Mouse (Mus musculus): ENCODE data around the gene Ctcf.
"Not testable (repeated sequence)": the region's sequence is repeated elsewhere in the genome, so short reads cannot be mapped to it uniquely, and the experiment has no call there.

Ctcf gene

DNA sequence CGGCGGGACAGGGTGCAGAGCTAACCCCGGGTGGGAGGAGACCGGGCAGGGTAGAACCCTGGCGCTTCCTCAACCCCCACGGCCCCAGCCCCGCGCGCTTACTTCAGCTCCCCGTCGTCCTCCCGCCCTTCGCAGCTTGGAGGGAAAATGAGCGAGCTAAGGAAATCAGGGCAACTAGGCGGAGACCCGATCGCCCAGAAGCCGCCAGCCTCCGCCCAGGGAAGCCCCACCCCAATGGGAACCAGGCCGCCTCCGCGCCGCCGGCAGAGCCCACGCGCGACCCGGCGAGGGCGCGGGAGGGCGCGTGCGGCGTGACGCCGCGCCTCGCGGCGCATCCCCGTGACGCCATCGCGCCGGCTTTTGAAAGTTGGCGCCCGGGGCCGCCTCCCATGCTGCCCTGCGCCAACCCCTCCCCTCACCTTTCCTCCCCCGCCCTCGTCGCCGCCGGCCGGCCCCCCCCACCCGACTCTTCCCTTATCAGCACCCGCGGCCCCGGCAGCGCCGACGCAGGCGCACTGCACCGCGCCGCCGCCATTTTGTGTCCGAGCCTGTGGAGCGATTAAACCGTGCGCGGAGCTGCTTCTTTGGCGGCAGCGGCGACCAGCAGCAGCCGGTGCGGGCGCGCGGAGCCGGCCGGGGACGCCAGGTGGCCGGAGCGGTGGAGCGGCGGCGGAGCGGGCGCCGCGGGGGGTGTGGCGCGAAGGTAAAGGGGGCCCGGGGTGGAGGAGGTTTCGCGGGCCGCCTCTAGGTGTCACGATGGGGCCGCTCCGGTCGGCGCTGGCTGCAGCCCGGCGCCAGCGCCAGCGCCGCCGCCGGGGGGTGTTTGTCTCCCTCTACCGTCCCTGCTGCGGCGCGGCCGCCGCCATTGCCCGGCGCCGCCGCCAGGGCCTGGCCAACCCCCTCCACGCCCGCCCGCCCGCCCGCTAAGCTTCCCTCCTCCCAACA, at the start of gene Ctcf:
Gene Ctcf (plus strand): TSS at position 551 of the 945 bp plus-strand sequence.
- DNase-seq (ENCODE audit: low read depth, low spot score): peak; percentile 79

DNA sequence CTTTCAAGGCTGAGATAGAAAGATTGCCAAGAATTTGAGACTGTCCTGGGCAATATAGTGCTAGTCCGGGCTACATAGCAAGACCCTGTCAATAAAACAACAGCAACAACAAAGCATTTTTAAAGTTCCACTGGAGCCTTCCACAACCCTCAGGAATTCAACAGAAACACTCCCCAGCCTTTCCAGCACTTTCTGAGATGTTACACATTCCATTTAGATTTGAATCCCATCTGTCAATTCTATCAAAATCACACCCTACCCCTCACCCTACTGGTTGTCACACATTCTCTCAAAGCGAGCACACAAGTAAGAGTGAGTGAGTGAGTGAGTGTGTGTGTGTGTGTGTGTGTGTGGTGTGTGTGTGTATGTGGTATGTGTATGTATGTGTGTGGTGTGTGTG, 43.9 kb upstream of the Ctcf start:
- DNase-seq (ENCODE audit: low read depth, low spot score): no peak

DNA sequence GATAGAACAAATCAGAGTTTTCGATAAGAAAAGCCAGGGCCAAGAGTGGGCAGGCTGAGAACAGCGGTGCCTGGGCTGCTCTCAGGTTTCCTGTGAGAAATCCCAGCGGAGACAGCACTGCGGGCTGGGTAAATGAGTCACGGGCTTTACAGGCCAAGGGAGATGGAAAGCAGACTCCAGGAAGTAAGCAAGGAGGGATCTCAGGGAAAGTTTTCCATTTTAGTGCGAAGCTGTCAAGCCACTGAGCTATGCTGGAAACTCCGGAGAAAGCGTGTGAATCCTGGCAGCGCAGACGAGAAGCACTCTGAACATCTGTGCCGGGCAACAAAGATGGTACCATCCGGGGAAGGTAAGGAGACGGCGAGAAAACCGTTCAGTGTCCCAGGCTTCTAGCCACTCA, 42.5 kb upstream of the Ctcf start:
- no peak for DNase-seq (ENCODE audit: low read depth, low spot score)

DNA sequence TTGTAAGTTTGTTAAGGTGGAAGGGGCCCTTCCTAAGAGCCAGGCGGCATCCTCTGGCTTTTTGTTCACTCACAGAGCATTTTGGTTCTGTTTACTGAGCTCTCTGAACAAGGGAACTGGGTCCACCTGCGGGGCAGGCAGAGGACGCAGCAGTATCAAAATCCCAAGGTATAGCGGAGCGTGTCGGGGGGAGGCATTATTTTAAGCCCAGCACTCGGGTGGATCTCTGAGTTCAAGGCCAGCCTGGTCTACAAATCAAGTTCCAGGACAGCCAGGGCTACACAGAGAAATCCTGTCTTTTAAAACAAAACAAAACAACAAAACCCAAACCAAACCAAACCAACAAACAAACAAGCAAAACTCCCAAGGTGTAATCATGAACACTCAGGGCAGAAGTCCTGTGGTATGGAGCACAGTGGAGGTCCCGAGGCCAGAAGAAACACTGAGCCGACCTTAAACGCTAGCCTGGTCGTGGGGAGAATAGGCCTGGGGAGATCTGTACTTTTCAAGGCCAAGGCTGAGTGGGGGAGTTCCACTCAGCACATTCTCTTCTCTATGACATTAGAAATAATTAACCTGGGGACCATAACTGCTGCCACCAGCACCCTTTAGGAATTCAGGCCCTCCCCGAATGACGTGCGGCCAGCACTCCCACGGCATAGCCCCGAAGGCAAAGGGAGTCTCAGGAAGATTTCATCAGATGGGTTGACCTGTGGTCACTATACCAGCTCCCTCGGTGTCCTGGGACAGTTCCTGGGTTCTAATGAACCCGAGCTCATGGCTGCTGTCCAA, 41.7 kb upstream of the Ctcf start:
- no peak for DNase-seq (ENCODE audit: low read depth, low spot score)

DNA sequence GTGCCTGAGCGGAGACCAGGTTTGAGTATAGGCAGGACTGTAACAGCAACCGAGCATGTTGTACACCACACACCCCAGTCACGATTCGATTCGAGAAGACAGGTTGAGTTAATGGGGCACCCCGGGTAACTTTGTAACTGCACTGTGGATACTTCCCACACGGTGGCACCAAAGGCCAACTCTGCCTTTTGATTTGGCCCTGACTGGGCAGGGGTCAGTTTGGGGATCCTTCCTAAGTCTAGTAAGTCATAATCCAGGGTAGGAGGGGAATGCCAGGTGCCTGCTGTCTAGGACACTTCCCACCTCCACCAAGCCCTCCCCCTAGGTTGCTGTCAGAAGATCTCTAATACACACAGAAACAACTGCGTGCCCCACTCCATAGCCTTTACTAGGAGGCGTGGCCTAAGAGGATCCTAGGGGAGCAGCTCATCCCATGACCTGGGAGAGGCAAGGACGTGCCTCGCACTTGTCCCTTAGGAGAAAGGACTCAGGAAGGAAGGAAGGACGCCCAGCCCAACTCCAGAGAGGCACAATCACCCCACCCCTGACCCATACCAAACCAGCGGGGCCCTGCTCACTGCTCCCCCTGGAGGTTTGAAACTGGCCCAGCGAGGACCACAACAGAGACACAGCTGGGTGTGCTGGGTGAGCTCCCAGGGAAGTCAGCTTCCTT, 39.9 kb upstream of the Ctcf start:
- no peak for DNase-seq (ENCODE audit: low read depth, low spot score)

DNA sequence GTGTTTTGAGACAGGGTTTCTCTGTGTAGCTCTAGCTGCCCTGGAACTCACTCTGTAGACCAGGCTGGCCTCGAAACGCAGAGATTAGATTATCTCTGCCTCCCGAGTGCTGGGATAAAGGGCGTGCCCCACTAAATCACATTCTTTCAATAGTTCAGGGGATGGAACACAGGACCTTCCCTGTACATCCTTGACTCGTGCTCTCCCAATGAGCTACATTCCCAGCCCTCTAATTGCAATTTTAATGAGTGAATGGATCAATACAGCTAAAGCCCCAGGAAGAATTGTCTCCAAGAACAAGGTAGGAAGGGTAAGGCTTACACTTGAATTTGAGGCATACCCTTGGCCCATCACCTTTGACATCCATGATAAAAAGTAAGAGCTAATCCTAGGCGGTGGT, 37.6 kb upstream of the Ctcf start:
- no peak for DNase-seq (ENCODE audit: low read depth, low spot score)

DNA sequence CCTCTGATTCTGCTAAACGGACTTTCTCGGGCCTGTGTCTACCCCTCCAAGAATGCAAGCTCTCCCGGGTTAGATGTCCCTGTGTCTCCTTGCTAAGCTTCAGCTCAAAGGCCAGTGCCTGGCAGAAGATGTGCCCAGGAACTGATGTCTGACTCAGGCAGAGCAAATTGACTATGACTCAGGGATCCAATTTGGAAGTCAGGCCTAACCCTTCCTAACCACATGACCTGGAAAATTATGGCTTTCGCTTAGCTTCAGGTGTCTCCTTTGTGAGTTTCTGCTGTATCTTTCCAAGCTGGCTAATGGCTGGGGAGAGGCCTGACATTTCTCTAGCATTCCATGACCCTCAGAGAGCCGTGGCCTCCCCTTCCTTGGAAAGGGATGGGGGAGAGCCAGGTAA, 35.1 kb upstream of the Ctcf start:
- DNase-seq (ENCODE audit: low read depth, low spot score): no peak

DNA sequence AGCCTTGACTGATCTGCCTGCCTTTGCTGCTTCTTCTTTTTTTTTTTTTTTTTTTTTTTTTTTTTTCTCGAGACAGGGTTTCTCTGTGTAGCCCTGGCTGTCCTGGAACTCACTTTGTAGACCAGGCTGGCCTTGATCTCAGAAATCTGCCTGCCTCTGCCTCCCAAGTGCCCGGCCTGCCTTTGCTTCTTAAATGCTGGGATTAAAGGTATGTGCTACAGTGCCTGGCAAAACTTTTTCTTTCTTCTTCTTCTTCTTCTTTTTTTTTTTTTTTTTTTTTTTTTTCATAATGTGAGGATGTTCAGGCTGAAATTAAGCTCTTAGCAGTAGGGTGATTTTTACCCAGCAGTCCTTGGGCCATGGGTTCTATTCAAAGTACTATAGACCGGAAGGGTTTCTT, 33.8 kb upstream of the Ctcf start:
- DNase-seq (ENCODE audit: low read depth, low spot score): not testable (repeated sequence)

DNA sequence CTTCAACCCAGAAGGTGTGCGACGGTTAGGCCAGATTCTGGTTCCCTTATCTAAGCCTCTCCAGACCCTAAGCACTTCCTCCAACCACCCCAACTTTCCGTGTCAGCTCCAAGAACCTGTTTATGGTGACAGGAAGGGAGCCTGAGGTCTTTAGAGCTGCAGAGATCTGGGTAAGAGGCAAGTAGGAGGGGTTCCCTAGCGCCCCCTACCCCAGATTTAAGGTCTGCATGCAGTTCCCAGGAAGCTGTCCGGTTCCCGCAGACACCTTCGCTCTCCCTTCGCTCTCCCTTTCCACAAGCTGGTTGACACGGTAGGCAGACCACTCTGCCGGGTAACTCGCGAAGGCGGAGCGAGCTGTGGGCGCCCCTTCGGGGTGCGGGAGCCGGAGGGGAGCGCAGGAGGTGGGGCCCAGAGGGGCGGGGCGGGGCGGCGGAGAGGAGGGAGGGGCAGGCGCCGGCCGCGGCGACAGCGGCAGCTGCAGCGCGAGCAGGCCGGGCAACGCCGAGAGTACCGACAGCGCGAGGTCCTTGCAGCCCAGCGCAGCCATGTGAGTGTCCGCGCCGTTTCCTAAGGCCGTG, 31.5 kb upstream of the Ctcf start, which contains the start of gene Ripor1:
Gene Ripor1 (plus strand): TSS at position 452 of the 578 bp plus-strand sequence.
- no peak for DNase-seq (ENCODE audit: low read depth, low spot score)

DNA sequence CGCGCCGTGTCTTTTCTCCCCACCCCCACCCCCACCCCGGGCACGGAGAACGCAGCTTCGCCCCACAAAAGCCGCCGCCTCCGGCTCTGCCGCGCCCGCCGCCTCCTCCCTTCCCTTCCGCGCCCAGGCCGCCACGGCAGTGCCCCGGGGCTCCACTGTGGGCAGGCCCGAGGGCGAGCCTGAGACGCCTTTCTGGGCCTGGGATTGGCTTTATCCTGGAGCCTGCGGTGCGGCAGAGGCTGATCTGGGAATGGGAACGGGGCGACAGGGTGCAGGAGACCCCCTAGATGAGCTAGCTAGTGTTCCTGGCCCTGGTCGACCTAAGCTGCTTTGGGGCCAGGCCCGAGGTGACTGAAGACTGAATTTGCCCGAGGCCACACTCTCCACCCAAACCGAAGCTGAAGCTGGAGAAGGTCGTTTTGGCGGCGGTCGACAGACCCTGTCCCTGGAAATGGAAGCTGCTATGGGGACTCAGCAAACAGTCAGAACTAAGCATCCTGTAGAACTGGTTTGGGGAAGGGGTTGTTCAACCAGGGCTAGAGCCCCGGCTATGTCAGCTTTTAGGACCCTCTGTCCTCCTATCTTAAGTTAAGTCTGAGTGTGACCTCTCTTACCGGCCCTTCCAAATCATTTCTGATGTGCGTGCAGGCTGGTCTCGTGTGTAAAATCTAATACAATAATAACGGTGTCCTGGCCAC, 30.7 kb upstream of the Ctcf start:
- DNase-seq (ENCODE audit: low read depth, low spot score): no peak

DNA sequence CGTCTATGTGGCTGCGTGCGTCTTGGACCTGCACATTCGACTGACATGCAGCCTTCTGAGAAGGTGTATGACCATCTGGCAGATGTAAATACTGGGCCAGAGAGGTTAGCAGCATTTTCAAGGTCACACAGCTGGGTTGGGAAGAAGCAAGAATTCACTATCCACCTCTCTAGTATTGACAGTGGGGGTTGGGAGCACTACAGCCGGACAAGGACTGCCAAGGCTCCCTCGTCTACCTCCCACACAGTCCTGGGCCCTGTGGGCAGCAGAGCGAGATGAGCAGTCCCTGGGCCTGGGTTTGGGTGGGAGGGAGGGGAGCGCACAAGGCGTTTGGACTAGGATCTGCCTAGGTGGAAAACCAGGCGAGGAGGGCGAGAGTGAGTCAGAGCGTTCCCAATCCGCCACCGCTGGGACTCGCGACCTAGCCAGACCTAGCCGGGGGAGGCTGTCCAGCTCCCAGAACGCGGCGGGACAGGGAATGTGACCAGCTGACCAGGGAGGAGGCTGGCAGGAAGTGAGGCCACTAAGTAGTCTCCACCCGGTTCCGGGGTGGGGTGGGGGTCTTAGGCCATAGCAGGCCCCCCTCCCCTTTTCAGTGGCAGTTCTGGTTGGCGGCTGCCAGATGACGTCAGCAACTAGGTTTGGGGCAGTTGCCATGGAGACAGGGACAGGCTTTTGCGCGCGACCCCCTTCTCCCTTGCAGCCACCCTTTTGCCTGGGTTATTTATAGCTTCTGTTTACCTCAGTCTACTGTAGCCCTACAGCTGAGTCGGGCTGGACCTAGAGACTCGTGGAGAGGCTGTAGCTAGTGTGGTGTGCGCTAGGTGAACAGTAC, 30.0 kb upstream of the Ctcf start:
- DNase-seq (ENCODE audit: low read depth, low spot score): no peak

DNA sequence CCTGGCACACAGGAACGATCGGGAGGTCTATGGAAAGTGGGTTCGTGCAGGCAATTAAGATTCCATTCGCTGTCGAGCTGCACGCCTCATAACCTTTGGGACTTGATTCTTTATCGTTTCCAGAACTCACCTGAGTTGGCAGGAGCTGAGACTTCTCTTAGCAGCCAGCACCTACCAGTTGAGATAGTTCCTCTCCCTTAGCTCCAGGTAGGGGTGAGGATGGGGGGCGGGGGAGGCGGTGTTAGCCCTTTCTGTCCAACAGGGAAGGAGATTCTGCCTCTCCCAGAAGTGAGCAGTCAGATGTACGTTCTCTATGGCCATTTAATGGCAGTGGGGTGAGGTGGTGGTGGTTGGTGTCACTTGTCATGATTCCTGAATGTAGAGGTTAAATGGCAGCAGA, 29.3 kb upstream of the Ctcf start:
- no peak for DNase-seq (ENCODE audit: low read depth, low spot score)

DNA sequence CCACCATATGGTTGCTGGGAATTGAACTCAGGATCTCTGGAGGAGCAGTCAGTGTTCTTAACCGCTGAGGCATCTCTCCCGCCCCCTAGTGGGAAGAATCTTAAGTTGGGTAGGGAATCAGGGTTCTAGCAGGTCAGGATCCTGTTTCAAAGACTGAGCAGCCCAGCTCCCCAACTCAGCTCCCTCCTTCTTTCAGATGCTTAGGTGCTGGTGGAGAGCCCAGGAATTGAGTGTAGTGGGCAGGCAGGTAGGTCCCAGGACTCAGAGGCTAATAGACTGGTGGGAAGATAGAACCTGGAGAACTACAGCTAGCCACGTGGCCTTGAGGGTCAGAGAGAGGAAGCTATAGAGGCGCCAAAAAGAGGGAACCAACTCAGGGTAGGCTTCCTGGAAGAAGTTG, 28.7 kb upstream of the Ctcf start:
- peak; percentile 47 for DNase-seq (ENCODE audit: low read depth, low spot score)

DNA sequence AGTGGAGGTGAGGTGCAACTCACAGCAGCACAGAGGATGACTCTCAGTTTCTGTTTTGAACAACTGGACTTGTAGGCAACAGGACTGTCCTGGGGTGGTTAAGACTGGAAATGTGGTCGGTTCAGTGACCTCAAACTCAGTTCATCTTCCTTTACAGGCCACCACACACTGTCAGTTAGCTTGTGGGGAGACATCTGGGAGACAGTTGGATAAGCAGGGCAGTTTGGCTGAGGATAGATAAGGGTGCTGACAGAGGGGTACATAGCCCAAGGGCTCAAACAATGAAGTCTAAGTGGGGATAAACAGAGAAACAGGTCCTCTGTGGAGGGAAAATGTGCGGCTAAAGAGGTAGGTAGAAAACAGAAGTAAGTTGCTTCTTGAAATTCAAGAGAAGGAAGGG, 27.0 kb upstream of the Ctcf start:
- DNase-seq (ENCODE audit: low read depth, low spot score): no peak

DNA sequence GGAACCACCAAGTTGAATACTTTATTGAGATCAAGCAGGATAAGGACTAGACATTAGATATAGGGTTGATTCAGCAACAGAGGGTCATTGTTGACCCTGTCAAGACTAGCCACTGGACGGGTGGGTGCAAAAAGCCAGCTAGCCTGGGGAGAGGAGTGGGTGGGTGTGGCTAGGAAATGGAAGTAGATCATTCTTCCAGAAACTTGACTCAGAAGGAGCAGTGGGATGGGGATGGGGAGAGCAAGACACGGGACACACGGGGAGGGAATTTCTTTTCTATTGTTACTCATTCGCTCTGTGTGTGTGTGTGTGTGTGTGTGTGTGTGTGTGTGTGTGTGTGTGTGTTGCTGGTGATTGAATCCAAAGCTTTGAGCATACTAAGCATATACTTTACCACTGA, 26.6 kb upstream of the Ctcf start:
- DNase-seq (ENCODE audit: low read depth, low spot score): no peak

DNA sequence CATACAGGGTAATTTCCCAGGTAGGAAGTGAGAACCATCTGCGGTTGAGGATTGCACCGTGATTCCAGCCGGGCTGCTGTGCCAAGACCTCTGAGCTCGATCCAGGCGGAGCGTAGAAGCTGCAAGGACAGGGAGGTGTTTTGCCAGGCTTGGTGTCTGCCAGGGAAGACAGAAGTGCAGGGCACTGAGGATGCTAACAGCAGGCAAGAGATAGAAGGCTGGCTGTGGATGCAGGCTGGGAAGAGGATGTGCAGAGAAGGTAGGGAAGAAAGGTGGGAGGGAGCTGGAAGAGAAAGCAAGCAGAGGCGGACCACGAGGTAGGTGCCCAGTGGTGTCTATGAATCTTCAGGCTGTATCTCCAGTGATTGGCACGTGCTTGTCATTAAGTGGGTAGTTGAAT, 24.5 kb upstream of the Ctcf start:
- DNase-seq (ENCODE audit: low read depth, low spot score): no peak

DNA sequence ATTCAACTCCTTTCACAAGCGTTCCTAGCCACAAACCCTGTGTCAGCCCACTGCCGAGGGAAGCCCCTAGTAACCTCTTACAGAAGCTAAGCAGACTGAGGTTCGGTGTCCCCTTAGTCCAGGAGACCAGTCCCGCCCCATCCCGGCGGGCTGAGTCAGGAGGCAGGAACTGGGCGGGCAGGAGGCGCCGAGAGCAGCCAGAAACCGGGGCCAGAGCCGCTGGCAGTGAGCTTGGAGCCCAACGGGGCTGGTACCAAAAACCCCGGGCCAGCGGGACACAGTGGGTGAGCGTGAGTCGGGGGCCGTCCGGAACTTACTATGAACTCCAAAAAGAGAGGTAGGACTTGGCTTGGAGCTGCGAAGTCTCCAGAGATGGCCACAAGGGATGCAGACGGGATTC, 23.3 kb upstream of the Ctcf start:
- DNase-seq (ENCODE audit: low read depth, low spot score): no peak

DNA sequence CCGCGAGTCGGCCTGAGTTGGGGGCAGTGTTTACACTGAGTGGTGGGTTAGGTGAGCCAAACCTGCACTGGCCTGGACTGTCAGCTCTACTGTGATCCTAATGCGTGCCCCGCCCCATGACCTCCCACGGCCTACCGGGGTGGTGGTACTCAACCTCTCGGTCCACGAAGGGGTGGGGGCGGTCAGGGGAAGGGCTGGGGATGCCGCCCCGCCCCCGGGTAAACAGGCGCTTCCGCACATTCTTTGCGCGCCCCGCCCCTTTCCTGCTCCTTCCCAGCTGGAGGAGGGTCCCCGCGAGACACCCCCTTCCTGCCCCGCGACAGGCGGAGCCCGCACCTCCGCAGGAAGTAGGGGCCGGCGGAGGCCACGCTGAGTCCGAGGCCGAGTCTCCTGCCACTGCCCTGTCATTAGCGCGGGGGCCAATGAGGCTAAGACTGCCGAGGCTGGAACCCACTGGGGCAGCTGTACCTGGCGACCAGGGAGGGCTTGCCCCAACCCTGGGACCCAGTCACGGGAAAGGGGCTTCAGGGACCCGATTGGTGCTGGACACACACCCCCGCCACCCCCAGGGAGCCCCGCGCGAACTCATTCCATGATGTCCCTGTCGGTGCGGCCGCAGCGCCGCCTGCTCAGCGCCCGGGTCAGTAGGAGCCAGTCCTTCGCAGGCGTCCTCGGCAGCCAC, 22.4 kb upstream of the Ctcf start:
- DNase-seq (ENCODE audit: low read depth, low spot score): no peak

DNA sequence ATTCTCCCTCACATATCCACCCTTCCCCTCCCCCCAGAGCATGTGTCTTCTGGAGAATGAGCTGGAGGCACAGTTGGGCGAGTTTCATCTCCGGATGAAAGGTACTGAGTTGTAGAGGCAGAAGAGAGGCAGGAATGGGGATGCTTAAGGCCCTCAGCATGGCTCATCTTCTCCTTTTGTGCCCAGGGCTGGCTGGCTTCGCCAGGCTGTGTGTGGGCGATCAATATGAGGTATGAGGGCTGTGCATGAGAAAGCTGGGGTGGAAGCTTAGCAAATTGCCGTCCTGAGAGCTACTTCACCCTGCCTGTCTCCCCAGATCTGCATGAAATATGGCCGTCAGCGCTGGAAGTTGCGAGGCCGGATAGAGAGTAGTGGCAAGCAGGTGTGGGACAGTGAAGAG, 20.4 kb upstream of the Ctcf start:
- no peak for DNase-seq (ENCODE audit: low read depth, low spot score)
